Mouse (Mus musculus): Measurements from ENCODE around the gene Stx3.

The Stx3 gene

DNA sequence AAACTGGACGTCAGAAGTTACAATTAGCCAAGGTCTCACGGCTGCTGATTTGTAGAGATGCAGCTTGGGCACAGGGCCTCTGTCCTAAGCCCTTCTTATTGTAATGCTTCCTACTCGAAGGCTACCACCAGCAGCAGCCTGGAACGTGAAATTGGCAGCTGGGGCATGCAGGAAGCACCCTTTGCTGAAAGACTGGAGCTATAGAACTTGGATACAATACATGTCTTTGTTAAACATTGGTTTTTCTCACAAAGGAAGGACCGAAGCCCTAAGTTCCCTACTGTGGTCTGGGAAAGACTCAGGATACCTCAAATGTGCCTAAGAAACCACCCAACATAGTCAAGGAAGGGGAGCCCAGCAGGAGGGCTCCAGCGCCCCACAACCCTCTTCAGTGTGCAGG, 11.4 kb downstream of the Stx3 start:
- no peak for DNase-seq (ENCODE audit: low spot score in 2 of 2)

DNA sequence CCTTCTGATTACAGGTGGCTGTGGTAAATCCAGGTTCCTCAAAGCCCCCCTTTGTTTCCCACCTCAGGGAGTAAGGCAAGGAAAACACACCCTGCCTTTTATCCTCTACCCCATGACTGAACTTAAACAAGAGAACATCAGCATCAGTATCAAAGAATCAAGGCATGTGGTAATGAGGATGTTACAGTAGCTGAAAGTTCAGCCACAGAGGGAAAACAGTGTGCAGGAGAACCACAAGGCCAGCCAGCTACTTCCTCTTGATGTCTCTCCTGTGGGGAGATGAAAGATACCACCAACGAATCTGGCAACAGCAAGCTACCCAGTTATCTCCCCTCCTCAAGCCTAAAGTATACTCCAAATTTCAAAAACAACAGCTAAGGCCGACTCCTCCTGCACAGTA, 12.0 kb downstream of the Stx3 start:
- no peak for DNase-seq (ENCODE audit: low spot score in 2 of 2)

GRCm38 (mm10) chr19:11804423-11804822, 14.8 kb downstream of the Stx3 start:
- no peak for DNase-seq (ENCODE audit: low spot score in 2 of 2)

DNA sequence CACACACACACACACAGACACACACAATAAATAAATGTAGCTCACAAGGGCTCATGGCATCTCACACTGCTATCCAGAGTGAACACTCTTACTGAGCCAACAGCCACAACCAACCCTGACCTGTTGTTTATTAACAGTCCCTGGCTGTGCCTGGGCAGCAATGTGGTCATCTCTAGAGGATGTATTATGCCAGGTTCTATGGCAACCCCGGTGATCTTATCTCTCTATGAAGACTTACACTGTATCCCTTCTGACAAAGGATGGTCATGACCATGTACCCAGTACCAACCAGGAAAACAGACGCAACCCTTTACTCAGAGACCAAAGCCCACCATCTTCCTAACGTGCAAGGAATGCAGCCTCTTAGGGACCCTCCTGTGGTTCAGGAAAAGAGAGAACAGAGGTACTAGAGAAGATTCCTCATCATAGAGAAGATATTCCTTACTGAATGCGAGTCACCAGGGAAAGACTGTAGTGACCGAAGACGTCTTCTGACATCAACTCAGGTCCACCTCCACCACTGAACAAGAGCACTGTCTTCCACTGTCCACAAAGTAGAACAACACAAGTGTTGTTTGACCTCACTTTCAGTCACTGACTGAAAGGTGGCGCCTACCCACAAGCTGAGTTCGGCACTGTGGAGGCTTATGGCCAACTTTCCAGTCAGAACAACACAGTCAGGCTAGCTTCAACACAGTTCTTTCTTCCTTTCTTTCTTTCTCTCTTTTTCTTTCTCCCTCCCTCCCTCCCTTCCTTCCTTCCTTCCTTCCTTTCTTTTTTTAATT, 18.5 kb downstream of the Stx3 start:
- DNase-seq (ENCODE audit: low spot score in 2 of 2), result no peak

GRCm38 (mm10) chr19:11794447-11794846, 24.8 kb downstream of the Stx3 start:
- DNase-seq (ENCODE audit: low spot score in 2 of 2), result no peak

DNA sequence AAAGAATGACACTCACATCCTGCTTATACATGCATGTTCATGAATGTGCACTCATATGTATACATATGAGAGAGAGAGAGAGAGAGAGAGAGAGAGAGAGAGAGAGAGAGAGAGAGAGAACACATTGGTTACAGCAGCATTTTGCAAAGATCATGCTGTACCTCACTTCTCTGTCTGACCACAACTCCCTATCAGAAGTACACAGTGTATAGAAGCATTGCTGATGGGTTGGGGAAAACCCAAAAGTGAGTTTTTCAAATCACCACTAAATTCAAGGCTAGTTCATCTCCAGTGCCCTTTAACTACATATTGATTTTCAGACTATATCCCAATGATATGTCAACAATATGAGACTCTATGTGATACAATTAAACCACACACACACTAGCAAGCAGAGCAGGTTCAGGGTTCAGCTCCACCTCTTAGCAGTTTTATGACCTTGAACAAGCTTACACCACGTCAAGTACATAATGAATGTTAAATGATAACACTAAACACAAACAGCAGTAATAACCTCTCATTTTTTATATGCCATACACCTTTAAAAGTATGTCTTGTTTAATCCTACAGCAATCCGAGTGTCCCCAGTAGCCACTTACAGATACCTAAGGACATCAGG, 25.4 kb downstream of the Stx3 start:
- DNase-seq (ENCODE audit: low spot score in 2 of 2), result no peak

- no peak for DNase-seq (ENCODE audit: low spot score in 2 of 2)
Observed at GRCm38 (mm10) chr19:11791825-11792224, 27.4 kb downstream of the Stx3 start.

DNA sequence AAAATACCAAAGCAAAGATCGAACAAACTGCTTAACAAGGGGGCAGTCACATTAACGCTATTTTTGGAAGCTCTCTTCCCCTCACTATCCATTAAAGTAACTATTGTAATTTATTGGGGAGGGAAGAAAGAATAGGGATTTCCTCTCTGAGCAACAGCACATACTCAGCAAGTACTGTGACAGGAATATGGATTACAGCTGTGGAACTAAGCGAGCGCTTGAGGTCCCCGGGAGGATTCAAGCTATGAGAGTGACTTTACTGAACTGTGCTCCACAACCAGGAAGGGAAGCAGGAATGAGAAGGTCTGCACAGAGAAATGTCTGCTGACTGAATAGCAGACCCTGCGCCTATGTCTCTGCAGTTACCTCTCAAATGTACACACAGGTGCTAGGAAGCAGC, 30.3 kb downstream of the Stx3 start:
- no peak for DNase-seq (ENCODE audit: low spot score in 2 of 2)

- DNase-seq (ENCODE audit: low spot score in 2 of 2), result no peak
Observed at GRCm38 (mm10) chr19:11787826-11788225, 31.4 kb downstream of the Stx3 start.

- DNase-seq (ENCODE audit: low spot score in 2 of 2), result no peak
Observed at GRCm38 (mm10) chr19:11785409-11786154, 33.6 kb downstream of the Stx3 start.

DNA sequence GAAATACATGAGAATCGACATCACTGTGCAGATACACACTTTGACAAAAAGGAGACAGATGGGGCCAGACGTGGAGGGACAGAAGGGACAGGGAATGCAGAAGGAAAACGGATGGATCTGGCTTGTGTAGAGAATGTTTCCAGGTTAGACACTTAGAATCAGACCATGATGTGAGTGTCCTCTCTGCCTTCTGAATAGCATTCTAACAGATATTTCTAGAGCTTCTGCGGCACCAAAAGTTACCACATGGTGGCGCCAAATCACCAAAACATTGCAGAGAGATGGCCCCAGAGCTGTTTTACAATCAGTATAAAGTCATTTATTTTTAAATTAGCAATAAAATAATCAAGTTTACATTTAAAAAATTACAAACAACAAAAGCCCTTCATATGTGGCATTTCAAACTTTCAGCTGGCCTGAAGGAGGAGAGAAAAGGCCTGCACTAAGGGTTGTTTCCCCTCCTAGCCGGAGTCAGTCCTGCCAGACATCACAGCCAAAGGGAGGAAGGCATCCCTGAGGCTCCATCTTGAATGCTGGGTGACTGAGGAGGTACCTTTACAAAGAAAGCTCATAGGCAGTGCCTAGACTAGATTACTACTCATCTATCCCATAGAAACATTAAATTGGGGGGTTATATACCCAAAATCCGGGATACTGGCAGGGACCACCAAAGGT, 41.9 kb downstream of the Stx3 start:
- peak; percentile 64 to 75 for DNase-seq (ENCODE audit: low spot score in 2 of 2)

- DNase-seq (ENCODE audit: low spot score in 2 of 2), result peak; percentile 89 to 93
Observed at GRCm38 (mm10) chr19:11770205-11770892, 48.9 kb downstream of the Stx3 start, which contains the start of gene Mrpl16. Gene Mrpl16, plus strand, starts transcription at chr19:11770391.

- no peak for DNase-seq (ENCODE audit: low spot score in 2 of 2)
Observed at GRCm38 (mm10) chr19:11769257-11769920, 49.8 kb downstream of the Stx3 start.

GRCm38 (mm10) chr19:11768163-11768562, 51.0 kb downstream of the Stx3 start:
- DNase-seq (ENCODE audit: low spot score in 2 of 2), result no peak

- DNase-seq (ENCODE audit: low spot score in 2 of 2), result no peak
Observed at GRCm38 (mm10) chr19:11766413-11766812, 52.8 kb downstream of the Stx3 start.

DNA sequence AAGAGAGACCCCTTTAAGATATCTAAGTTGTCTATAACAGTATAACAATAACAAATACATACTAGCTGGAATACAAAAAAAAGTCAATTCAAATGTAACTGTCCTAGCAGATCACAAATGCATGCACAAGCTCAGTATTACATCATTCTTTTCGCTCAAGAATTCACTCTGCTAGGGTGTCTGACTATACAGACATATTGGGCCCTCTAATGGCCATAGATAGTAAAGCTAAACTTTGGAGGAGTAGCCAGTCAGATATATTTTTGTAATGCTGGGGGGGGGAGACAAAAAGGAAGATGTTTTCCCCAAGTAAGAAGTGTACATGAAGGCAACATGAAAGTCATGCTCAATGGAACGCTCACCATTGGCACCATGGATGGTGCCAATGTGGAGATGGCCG, 54.1 kb downstream of the Stx3 start:
- no peak for DNase-seq (ENCODE audit: low spot score in 2 of 2)

DNA sequence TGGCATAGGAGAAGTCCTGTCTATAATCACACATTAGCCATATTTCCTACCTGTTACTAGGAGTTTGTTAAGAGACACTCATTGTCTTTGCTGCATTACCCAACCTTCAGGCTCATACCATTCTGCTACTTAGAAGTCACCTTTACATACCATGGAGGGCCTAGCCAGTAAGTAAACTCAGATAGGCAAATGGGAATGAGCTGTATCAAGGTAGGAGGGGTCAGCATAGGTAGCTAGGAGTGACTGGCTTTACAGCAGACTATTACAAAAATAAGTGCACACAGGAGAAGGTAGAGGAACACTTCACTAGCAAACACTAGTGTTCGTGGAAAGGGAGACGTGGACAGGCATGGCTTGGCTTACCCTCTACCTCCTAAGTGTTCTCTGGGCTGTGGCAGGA, 71.9 kb downstream of the Stx3 start, which contains the start of gene Gif:
Gene Gif, plus strand, starts transcription at position 257 of the 400 bp plus-strand sequence.
- no peak for DNase-seq (ENCODE audit: low spot score in 2 of 2)

DNA sequence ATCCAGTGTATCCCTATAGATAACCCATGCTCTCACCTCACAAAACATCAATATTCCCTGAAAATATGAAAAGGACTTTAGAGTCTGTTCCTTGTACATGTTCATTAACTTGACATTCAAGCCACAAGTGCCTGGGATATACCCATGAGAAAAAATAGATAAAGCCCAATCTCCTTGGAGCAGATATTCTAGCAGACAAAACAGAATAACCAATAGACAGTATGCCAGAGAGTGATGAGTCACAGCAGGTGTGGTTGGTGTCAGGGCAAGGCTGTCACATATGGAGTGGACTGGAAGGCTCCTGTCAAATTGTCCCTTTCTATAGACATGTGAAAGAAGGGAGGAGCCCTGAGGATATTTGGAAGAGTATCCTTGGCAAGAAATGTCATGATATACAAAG, 73.5 kb downstream of the Stx3 start:
- no peak for DNase-seq (ENCODE audit: low spot score in 2 of 2)

GRCm38 (mm10) chr19:11736455-11736854, 82.7 kb downstream of the Stx3 start:
- no peak for DNase-seq (ENCODE audit: low spot score in 2 of 2)

GRCm38 (mm10) chr19:11730278-11730677, 88.9 kb downstream of the Stx3 start:
- DNase-seq (ENCODE audit: low spot score in 2 of 2), result no peak

DNA sequence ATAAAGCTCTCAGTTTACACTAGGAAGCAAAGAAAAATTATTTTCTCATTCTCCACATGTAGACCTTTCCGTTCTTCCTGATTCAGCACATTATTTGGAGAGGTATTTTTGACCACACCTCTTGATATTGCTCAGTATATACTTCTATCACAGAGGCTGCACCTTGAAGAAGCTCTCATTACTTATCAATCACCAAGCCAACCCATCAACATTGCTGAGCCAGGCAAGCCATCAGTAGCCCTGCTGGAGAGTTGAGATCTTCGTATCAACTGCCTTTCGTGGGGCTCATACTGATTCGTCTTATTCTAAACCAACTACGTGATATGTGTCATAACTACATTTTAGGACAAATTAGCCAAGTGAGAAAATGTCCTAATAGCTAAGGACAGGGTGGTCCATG, 91.9 kb downstream of the Stx3 start:
- DNase-seq (ENCODE audit: low spot score in 2 of 2), result no peak
